Mouse (Mus musculus) intestine, embryonic 16.5 days (tissue): ENCODE results near the gene D5Ertd579e. TPM values are rescaled to one million over a fixed set of nuclear protein-coding genes. Genes with fewer than 3 reads are reported as not detected.

Experiments used
- ATAC-seq: fragments of 200-750 bp; cut with Nextera tagmentation; 2 replicates; pipeline ENCODE4 v1.8.0; 2017; ENCODE audit warnings: moderate TSS enrichment, moderate library complexity
- H3K27ac ChIP-seq: fragments of 300-500 bp; sonication (generic); 2 replicates; pipeline ENCODE4 v1.5.1; 2014; ENCODE audit warnings: mild to moderate bottlenecking, low read length
- H3K27me3 ChIP-seq: fragments of 300-500 bp; sonication (generic); replicated peaks from 2 replicates; pipeline ENCODE4 v1.6.1; 2014; ENCODE audit warnings: low read length, control low read depth, mixed read lengths; ENCODE audit not compliant: control insufficient read depth, insufficient read depth
- H3K36me3 ChIP-seq: fragments of 300-500 bp; sonication (generic); 2 replicates; pipeline ENCODE4 v1.6.1; 2014; ENCODE audit warnings: low read length, control low read depth; ENCODE audit not compliant: control insufficient read depth, insufficient read depth
- H3K4me1 ChIP-seq: fragments of 300-500 bp; sonication (generic); 2 replicates; pipeline ENCODE4 v1.6.1; 2014; ENCODE audit warnings: low read length, control low read depth, mixed read lengths; ENCODE audit not compliant: control insufficient read depth, insufficient read depth
- H3K4me2 ChIP-seq: fragments of 300-500 bp; sonication (generic); 2 replicates; pipeline ENCODE4 v1.6.1; 2014; ENCODE audit warnings: low read depth, low read length, control low read depth
- H3K4me3 ChIP-seq: fragments of 300-500 bp; sonication (generic); 2 replicates; pipeline ENCODE4 v1.5.1; 2014; ENCODE audit warnings: mild to moderate bottlenecking, low read length
- H3K9ac ChIP-seq: fragments of 300-500 bp; sonication (generic); 2 replicates; pipeline ENCODE4 v1.6.1; 2014; ENCODE audit warnings: low read depth, low read length
- H3K9me3 ChIP-seq: fragments of 300-500 bp; sonication (generic); 2 replicates; pipeline ENCODE4 v1.6.1; 2016; ENCODE audit warnings: low read length, control low read depth; ENCODE audit not compliant: control insufficient read depth
- WGBS: fragments of 180-500 bp; shearing (Covaris S2); extraction: QIAGEN DNeasy Blood & Tissue Kit; methylation state at CpG from one replicate; pipeline ENCODE4 v1.1.7; 2014; 5-methylcytosine and 5-hydroxymethylcytosine counted together
- polyA plus RNA-seq: library from polyadenylated mRNA; unstranded; fragments of >200 nt; fragmentation: Nextera tagmentation; extraction: Ambion mirVana; gene quantifications from 2 replicates; pipeline ENCODE4 v1.2.1, GENCODE M21; 2015

The D5Ertd579e gene
- polyA plus RNA-seq, 1 experiment from 2014 or later: 14.0 TPM

GRCm38 (mm10) chr5:36698067-36698670, 2.3 kb upstream of the D5Ertd579e start:
- no peak for ATAC-seq
- H3K27me3 ChIP-seq: no peaks in the 10 kb centered on the region
- no peak overlapping the region for H3K4me2 ChIP-seq
- H3K27ac ChIP-seq: peak overlapping the region; percentile 18; the same call in 1 of the 2 replicates
- no peak overlapping the region for H3K9ac ChIP-seq
- H3K4me1 ChIP-seq: peaks cover 24% of the 10 kb centered on the region
- no peaks in the 10 kb centered on the region for H3K36me3 ChIP-seq
- H3K9me3 ChIP-seq: no peaks in the 10 kb centered on the region
- WGBS: 57% methylated on average over 7 of the region's 7 CpGs
- H3K4me3 ChIP-seq: no peak overlapping the region

GRCm38 (mm10) chr5:36696504-36697300, 878 bp upstream of the D5Ertd579e start:
- 77% methylated on average over 11 of the region's 11 CpGs for WGBS
- H3K27ac ChIP-seq: peak overlapping the region; percentile 40; the same call in 1 of the 2 replicates
- no peaks in the 10 kb centered on the region for H3K36me3 ChIP-seq
- peak overlapping the region; percentile 75 for H3K4me3 ChIP-seq
- no peaks in the 10 kb centered on the region for H3K27me3 ChIP-seq
- ATAC-seq: no peak
- no peaks in the 10 kb centered on the region for H3K9me3 ChIP-seq
- H3K4me2 ChIP-seq: peak overlapping the region; percentile 92
- H3K9ac ChIP-seq: peak overlapping the region; percentile 85
- H3K4me1 ChIP-seq: peaks cover 27% of the 10 kb centered on the region

- H3K36me3 ChIP-seq: no peaks in the 10 kb centered on the region
- 4% methylated on average over 14 of the region's 14 CpGs for WGBS
- ATAC-seq: no peak
- H3K9me3 ChIP-seq: no peaks in the 10 kb centered on the region
- peak overlapping the region; percentile 85 for H3K9ac ChIP-seq
- H3K27me3 ChIP-seq: no peaks in the 10 kb centered on the region
- peak overlapping the region; percentile 75 for H3K4me3 ChIP-seq
- peaks cover 29% of the 10 kb centered on the region for H3K4me1 ChIP-seq
- peak overlapping the region; percentile 90 for H3K4me2 ChIP-seq
- H3K27ac ChIP-seq: peak overlapping the region; percentile 85
Measured at GRCm38 (mm10) chr5:36695005-36695404, 819 bp downstream of the D5Ertd579e start.

- no peak overlapping the region for H3K27ac ChIP-seq
- no peak overlapping the region for H3K9ac ChIP-seq
Measured at GRCm38 (mm10) chr5:36693651-36694050, 2.2 kb downstream of the D5Ertd579e start.

GRCm38 (mm10) chr5:36691423-36691822, 4.4 kb downstream of the D5Ertd579e start:
- Histone ChIP-seq H3K4me3 (no peak overlapping the region), H3K4me2 (no peak overlapping the region), H3K9ac (no peak overlapping the region), H3K27ac (peak overlapping the region; percentile 66), H3K27me3 (no peaks in the 10 kb centered on the region), H3K4me1 (peaks cover 21% of the 10 kb centered on the region), H3K36me3 (peaks cover 3% of the 10 kb centered on the region; the same call in 1 of the 2 replicates), H3K9me3 (no peaks in the 10 kb centered on the region)
- ATAC-seq: no peak
- WGBS: 52% methylated on average over 1 of the region's 1 CpGs

More at GRCm38 (mm10) chr5:36693651-36694050, 2.2 kb downstream of the D5Ertd579e start:
- no peaks in the 10 kb centered on the region for H3K27me3 ChIP-seq
- ATAC-seq: no peak
- no peak overlapping the region for H3K4me3 ChIP-seq
- no peak overlapping the region for H3K4me2 ChIP-seq
- no peaks in the 10 kb centered on the region for H3K9me3 ChIP-seq
- 89% methylated on average over 2 of the region's 2 CpGs for WGBS
- peaks cover 28% of the 10 kb centered on the region for H3K4me1 ChIP-seq
- H3K36me3 ChIP-seq: no peaks in the 10 kb centered on the region

GRCm38 (mm10) chr5:36685170-36685569, 10.7 kb downstream of the D5Ertd579e start:
- no peak overlapping the region for H3K4me2 ChIP-seq
- 85% methylated on average over 4 of the region's 4 CpGs for WGBS
- H3K27ac ChIP-seq: no peak overlapping the region
- no peaks in the 10 kb centered on the region for H3K4me1 ChIP-seq
- H3K36me3 ChIP-seq: peaks cover 3% of the 10 kb centered on the region; the same call in 1 of the 2 replicates
- no peak overlapping the region for H3K4me3 ChIP-seq
- no peak for ATAC-seq
- no peaks in the 10 kb centered on the region for H3K9me3 ChIP-seq
- no peak overlapping the region for H3K9ac ChIP-seq
- H3K27me3 ChIP-seq: no peaks in the 10 kb centered on the region

GRCm38 (mm10) chr5:36683586-36683985, 12.2 kb downstream of the D5Ertd579e start:
- Histone ChIP-seq H3K9me3 (no peaks in the 10 kb centered on the region), H3K4me2 (no peak overlapping the region), H3K9ac (no peak overlapping the region), H3K36me3 (peaks cover 3% of the 10 kb centered on the region; the same call in 1 of the 2 replicates), H3K27me3 (no peaks in the 10 kb centered on the region), H3K4me3 (no peak overlapping the region), H3K27ac (no peak overlapping the region), H3K4me1 (peaks cover 1% of the 10 kb centered on the region; the same call in 1 of the 2 replicates)
- no peak for ATAC-seq
- 91% methylated on average over 1 of the region's 1 CpGs for WGBS

- Histone ChIP-seq H3K4me1 (peaks cover 8% of the 10 kb centered on the region), H3K36me3 (no peaks in the 10 kb centered on the region), H3K9me3 (no peaks in the 10 kb centered on the region), H3K9ac (no peak overlapping the region), H3K4me2 (no peak overlapping the region), H3K27me3 (no peaks in the 10 kb centered on the region), H3K4me3 (no peak overlapping the region), H3K27ac (no peak overlapping the region)
- no peak for ATAC-seq
Measured at GRCm38 (mm10) chr5:36681219-36681618, 14.6 kb downstream of the D5Ertd579e start.

- no peak for ATAC-seq
- no peak overlapping the region for H3K4me3 ChIP-seq
- H3K4me1 ChIP-seq: peaks cover 12% of the 10 kb centered on the region
- no peaks in the 10 kb centered on the region for H3K36me3 ChIP-seq
- WGBS: 82% methylated on average over 4 of the region's 4 CpGs
- no peak overlapping the region for H3K4me2 ChIP-seq
- H3K9me3 ChIP-seq: no peaks in the 10 kb centered on the region
- H3K27me3 ChIP-seq: no peaks in the 10 kb centered on the region
- no peak overlapping the region for H3K9ac ChIP-seq
- no peak overlapping the region for H3K27ac ChIP-seq
Measured at GRCm38 (mm10) chr5:36679918-36680598, 15.8 kb downstream of the D5Ertd579e start.
